Mouse (Mus musculus): ENCODE results near the gene Alox12. TPM values are rescaled to one million over a fixed set of nuclear protein-coding genes. Genes with fewer than 3 reads are reported as not detected.
A peak's percentile ranks its signal among the peaks of the same experiment; 100 is the strongest.

Gene Alox12
- polyA plus RNA-seq, 1 experiment from 2014 or later: 0.74 TPM

DNA sequence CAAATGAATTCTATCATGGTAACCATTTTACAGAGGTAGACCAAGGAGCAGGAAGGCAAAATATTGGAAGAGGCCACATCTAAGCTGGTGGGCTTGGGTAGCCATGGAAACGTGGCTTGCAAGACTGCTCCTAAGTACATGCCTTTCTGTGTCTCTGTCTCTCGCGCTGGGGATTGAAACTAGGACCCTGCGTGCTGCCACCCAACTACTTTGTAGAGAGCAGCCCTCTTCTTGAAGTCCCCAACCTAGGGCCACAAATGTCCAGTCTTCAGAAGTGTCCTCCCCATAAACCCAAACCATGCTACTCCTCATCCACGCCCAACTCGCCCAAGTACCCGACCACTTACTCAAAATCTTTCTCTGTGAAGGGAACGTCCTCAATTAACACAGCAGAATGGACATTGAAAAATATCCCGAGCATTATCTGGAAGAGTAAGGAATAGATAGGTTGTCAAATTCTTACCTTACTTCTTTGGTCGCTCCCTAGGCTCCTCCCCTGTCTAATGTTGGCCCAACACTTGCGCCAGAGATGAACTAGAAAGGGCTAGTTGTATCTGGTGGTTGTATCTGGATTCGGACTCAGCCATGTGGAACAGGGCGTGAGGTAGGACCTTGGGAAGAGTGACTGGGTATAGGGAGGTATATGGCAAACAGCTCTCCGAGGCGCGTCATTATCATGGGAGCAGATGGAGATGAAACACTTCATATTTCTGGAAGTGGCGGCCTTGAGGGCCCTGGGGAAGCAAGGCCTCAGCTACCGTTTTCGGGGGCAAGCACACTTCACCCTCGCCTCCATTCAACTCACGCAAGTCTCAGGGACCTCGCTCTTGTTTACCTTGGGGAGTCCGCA is 16.3 kb downstream of the Alox12 start:
- H3K4me1 ChIP-seq: peaks cover 32% of the 10 kb centered on the region
- no peaks in the 10 kb centered on the region for H3K9me3 ChIP-seq (replicated peaks)
- H3K9ac ChIP-seq: peak overlapping the region; percentile 91
- ATAC-seq: no peak
- peak overlapping the region; percentile 84 for H3K27ac ChIP-seq
- 14% methylated on average over 23 of the region's 23 CpGs for WGBS
- H3K36me3 ChIP-seq (ENCODE audit: poor library complexity, severe bottlenecking): peaks cover 20% of the 10 kb centered on the region
- peak overlapping the region; percentile 94 for H3K4me3 ChIP-seq
- H3K27me3 ChIP-seq: no peaks in the 10 kb centered on the region
- H3K4me2 ChIP-seq: peak overlapping the region; percentile 99

DNA sequence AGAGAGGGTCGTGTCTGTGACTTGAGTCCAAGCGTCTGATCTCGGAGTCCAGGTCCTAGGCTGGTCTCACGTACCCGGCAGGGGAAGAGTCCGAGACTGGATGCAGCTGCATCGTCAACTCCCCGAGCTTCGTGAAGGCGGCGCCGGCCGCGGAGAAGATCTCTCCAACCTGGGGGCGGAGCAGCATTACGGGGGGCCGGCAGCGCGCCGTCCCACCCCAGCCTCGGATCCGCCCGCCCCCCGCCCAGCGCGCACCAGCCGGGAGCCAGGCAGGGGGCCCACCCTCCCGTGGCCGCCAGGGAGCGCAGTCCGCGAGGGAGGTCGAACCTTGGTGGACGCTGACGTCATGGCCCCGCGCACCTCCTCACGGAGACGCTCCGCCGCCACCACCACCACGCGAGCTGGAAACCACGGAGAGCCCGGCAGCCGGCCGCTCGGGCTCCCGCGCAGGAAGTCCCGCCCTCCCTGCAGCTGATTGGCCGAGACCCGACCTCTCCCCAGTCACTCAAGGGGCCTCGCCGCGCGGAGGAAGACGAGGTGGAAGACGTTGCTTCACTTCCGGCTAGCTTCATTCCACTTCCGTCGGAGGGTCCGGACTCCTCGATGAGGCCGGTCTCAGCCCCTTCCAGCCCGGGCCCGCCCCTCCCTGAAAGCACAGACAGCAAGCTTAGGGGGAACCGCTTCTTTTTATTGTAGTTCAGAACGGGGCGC is 17.5 kb downstream of the Alox12 start, which contains the start of gene 0610010K14Rik:
0610010K14Rik (minus strand) TSS at position 458 of the 711 bp plus-strand sequence.
- peak within 1 kb of the TSS; percentile 94 for H3K4me3 ChIP-seq
- peaks cover 38% of the 10 kb centered on the region for H3K4me1 ChIP-seq
- H3K9ac ChIP-seq: peak within 1 kb of the TSS; percentile 91
- no peaks in the 10 kb centered on the region for H3K9me3 ChIP-seq (replicated peaks)
- under 1% methylated on average over 65 of the region's 70 CpGs for WGBS
- peaks cover 20% of the 10 kb centered on the region for H3K36me3 ChIP-seq (ENCODE audit: poor library complexity, severe bottlenecking)
- H3K27ac ChIP-seq: peak within 1 kb of the TSS; percentile 89
- H3K4me2 ChIP-seq: peak within 1 kb of the TSS; percentile 99
- ATAC-seq: peak; percentile 95
- no peaks in the 10 kb centered on the region for H3K27me3 ChIP-seq

DNA sequence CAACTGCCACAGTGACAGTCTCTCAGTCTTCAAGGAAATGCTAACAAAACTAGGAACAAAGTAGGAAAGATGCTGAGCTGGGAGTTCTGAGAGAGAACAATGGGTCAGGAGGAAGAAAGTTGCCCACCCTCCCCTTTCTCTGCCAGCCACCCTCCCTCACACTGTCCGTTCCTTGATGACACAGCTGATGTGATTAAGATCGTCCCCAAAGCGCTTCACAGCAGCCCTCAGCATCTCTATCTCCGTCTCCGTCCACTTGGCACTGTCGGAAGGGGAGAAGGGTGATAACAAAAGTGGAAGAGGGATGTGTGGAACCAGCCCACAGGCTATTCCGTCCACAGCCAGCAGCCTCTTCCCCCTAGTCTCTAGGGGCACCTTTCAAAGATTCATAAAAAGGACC is 18.4 kb downstream of the Alox12 start:
- Histone ChIP-seq H3K36me3 (ENCODE audit: poor library complexity, severe bottlenecking) (peaks cover 20% of the 10 kb centered on the region), H3K4me3 (peak overlapping the region; percentile 94), H3K9ac (peak overlapping the region; percentile 80), H3K4me1 (peaks cover 42% of the 10 kb centered on the region), H3K27me3 (no peaks in the 10 kb centered on the region), H3K9me3 (replicated peaks) (no peaks in the 10 kb centered on the region), H3K27ac (peak overlapping the region; percentile 89), H3K4me2 (peak overlapping the region; percentile 99)
- ATAC-seq: no peak
- WGBS: 35% methylated on average over 7 of the region's 7 CpGs

DNA sequence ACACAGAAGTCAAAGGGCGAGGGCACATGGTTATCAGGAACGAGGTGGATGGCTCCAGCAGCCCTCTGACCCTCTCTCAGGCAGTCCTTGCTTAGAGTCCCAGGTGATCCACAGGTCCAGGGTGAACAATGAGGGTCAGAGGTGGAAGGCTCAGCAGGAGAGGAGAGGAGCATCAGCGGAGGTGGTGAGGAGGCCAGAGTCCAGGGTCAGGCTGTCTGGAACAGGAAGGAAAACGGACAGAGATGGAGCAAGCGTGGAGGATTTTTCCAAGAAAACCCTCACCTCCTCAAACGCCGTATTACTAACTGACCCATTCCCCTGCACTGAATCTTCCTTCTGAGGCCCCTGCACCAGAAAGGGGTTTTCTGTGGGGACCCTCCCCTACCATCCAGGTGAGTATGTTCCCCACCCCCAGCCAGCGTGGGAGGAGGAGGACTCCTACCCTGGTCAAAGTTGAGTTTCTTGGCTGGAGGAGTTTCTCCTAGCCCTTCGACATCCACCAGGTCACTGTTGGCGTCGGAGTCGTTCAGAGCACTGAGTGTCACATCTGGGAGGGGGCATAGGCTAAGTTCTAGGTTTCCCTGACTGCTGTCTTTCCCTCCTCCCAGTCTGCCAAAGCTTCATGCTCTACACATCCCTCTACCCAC is 19.8 kb downstream of the Alox12 start:
- Histone ChIP-seq H3K4me2 (no peak overlapping the region), H3K9ac (no peak overlapping the region), H3K9me3 (replicated peaks) (no peaks in the 10 kb centered on the region), H3K27ac (no peak overlapping the region), H3K27me3 (peaks cover 7% of the 10 kb centered on the region; the same call in 1 of the 2 replicates), H3K36me3 (ENCODE audit: poor library complexity, severe bottlenecking) (peaks cover 20% of the 10 kb centered on the region), H3K4me1 (peaks cover 38% of the 10 kb centered on the region), H3K4me3 (no peak overlapping the region)
- 92% methylated on average over 12 of the region's 12 CpGs for WGBS
- no peak for ATAC-seq

DNA sequence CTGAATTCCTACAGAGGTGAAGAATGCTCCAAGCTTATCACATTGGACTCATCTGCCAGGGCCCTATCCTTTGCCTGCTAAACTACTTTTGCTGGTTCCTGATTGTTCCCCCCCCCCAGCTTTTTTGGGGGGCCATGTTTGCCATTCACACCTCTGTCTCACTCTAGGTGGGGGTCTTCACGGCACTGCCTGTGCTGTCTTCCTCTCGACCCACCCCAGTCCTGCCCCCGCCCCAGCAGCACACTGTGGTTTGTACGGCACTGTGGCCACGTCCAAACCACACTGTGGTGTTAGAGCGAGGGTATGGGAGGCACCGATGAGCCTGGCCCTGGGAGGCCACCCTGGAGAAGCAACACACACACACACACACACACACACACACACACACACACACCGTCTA is 20.7 kb downstream of the Alox12 start:
- Histone ChIP-seq H3K4me1 (peaks cover 42% of the 10 kb centered on the region), H3K9me3 (replicated peaks) (no peaks in the 10 kb centered on the region), H3K4me3 (no peak overlapping the region), H3K27me3 (peaks cover 16% of the 10 kb centered on the region), H3K4me2 (no peak overlapping the region), H3K36me3 (ENCODE audit: poor library complexity, severe bottlenecking) (peaks cover 20% of the 10 kb centered on the region), H3K9ac (no peak overlapping the region), H3K27ac (no peak overlapping the region)
- no peak for ATAC-seq
- 93% methylated on average over 8 of the region's 8 CpGs for WGBS

DNA sequence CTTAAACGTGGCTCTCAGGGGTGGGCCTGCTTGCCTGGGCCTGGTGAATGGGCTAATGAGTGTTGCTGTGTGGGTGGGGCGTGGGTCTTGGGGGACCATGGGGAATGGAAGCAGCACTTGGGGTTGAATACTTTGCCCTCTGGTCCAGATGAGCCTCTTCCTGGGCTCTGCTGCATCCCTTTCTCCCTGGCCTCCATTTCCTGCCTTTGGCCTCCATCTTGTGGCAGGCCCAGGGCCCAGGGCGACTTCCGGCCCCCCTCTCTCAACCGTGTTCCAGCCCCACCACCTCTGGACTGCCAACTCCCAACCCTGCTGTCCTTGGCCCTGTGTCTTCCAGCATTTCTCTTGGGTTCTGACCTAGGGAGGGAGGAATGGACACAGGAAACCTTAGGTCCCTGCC is 21.1 kb downstream of the Alox12 start:
- Histone ChIP-seq H3K4me3 (no peak overlapping the region), H3K9me3 (replicated peaks) (no peaks in the 10 kb centered on the region), H3K36me3 (ENCODE audit: poor library complexity, severe bottlenecking) (peaks cover 20% of the 10 kb centered on the region), H3K4me2 (no peak overlapping the region), H3K4me1 (peaks cover 44% of the 10 kb centered on the region), H3K27ac (no peak overlapping the region), H3K27me3 (peaks cover 20% of the 10 kb centered on the region), H3K9ac (no peak overlapping the region)
- ATAC-seq: no peak
- 50% methylated on average over 5 of the region's 5 CpGs for WGBS

DNA sequence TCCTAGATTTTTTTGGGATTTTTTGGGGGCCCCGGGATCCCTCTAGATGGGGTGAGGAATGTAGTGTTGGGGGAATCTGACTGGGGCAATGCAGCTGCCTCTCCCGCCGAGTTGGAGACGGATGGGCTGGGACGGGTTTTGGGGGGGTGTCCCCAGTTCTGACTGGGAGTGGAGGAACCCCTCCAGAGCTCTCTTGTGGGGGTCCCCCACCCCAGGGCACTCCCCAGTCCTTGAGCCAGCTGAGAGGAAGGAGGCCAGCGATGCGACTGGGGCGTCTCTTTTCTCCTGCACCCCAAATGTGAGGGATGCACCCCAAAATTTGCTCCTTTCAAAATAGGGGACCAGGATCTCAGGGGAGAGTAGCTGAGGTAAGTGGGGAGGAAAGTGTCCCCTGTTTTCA is 22.1 kb downstream of the Alox12 start:
- Histone ChIP-seq H3K27ac (no peak overlapping the region), H3K4me2 (peak overlapping the region; percentile 60), H3K27me3 (peaks cover 31% of the 10 kb centered on the region), H3K4me3 (peak overlapping the region; percentile 31; the same call in 1 of the 2 replicates), H3K36me3 (ENCODE audit: poor library complexity, severe bottlenecking) (peaks cover 20% of the 10 kb centered on the region), H3K9me3 (replicated peaks) (no peaks in the 10 kb centered on the region), H3K4me1 (peaks cover 44% of the 10 kb centered on the region), H3K9ac (peak overlapping the region; percentile 65)
- 33% methylated on average over 8 of the region's 8 CpGs for WGBS
- no peak for ATAC-seq

DNA sequence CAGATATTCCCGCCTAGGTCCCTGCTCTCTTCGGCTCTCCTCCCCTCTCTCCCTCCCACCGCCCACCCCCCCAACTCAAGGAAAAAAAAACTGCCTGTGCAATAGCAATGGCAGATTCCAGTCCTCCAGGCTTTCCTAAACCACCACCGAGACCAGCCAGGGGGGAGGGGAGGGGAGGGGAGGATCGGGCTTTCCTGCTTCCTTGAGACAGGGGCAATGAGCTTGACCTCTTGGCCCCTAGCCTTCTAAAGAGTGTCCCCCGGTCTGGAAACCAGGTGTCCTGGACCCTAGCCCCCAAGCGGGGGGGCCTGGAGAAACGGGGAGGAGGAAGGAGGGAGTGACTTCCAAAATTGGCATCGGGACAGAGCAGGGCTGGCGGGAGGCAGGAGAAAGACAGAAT is 22.6 kb downstream of the Alox12 start:
- H3K27ac ChIP-seq: no peak overlapping the region
- peaks cover 35% of the 10 kb centered on the region for H3K27me3 ChIP-seq
- H3K4me3 ChIP-seq: peak overlapping the region; percentile 31
- peak overlapping the region; percentile 60 for H3K4me2 ChIP-seq
- ATAC-seq: no peak
- peaks cover 20% of the 10 kb centered on the region for H3K36me3 ChIP-seq (ENCODE audit: poor library complexity, severe bottlenecking)
- H3K9me3 ChIP-seq (replicated peaks): no peaks in the 10 kb centered on the region
- 9% methylated on average over 10 of the region's 10 CpGs for WGBS
- peaks cover 48% of the 10 kb centered on the region for H3K4me1 ChIP-seq
- peak overlapping the region; percentile 65 for H3K9ac ChIP-seq

DNA sequence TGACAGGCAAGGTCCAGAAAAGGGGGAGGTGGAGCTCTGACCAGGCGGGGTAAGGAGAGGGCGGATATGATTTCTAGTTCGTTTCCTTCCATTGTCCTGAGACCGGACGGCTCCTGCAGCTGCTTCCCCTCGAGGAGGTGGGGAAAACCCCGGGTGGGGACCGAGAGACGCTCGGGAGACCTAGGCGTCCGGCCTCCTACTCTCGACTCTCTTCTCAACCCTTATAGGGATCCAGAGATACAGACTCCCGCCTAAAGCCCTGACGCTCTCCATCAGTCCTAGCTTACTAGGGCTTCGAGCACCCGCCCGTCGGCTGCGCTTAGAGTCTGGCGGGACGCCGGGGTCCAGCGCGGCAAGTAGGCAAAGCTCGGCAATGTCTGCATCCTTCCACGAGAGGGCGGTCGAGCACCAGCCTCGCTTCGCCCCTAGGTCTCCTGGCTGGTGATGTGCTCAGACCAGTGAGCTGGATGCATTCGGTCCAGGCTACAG is 24.9 kb downstream of the Alox12 start:
- H3K27me3 ChIP-seq: peaks cover 58% of the 10 kb centered on the region
- H3K4me3 ChIP-seq: peak overlapping the region; percentile 13
- no peak overlapping the region for H3K27ac ChIP-seq
- H3K4me2 ChIP-seq: peak overlapping the region; percentile 54
- ATAC-seq: peak; percentile 31; the same call in 1 of the 2 replicates
- H3K9ac ChIP-seq: no peak overlapping the region
- H3K36me3 ChIP-seq (ENCODE audit: poor library complexity, severe bottlenecking): peaks cover 12% of the 10 kb centered on the region
- WGBS: 2% methylated on average over 32 of the region's 32 CpGs
- no peaks in the 10 kb centered on the region for H3K9me3 ChIP-seq (replicated peaks)
- H3K4me1 ChIP-seq: peaks cover 52% of the 10 kb centered on the region

DNA sequence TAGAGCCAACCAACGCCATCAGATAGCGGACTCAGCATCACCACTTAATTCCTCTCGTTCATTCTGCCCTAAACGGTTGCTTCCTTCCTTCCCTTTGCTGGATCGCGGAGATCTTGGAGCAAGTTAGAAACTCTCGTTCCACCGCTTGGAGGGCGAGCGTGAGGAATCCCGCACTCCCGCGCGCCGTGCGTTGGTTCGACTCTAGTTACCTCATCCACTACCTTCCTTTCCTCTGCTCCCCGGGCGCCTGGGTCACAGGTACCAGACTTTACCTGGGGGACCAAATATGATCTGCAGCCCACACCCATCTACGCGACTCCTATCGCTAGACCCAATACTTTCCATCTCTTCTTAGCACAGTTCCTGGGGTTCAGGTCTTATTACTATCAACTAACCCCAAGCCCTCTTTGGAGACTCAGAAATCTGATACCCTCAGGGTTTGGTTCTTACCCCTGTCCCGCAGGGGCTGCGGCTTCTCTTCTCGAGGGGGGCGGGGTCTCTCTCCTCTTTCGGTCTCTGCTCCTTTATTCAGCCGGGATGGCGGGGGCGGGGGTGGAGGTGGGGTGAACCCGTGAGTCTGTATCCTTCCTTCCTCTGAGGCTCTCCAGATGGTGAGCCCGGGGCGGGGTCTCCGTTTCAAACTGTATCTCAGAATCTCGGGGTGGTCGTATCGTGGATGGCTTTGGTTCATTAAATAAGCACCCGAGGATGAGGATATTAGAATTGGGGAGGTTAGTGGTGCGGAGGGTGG is 25.7 kb downstream of the Alox12 start, which contains the start of gene Bcl6b:
Bcl6b (minus strand) TSS at position 539 of the 751 bp plus-strand sequence.
- WGBS: 2% methylated on average over 39 of the region's 39 CpGs
- H3K4me3 ChIP-seq: peak within 1 kb of the TSS; percentile 30
- ATAC-seq: no peak
- peak within 1 kb of the TSS; percentile 54 for H3K4me2 ChIP-seq
- peaks cover 66% of the 10 kb centered on the region for H3K27me3 ChIP-seq
- H3K9me3 ChIP-seq (replicated peaks): no peaks in the 10 kb centered on the region
- H3K4me1 ChIP-seq: peaks cover 52% of the 10 kb centered on the region
- H3K36me3 ChIP-seq (ENCODE audit: poor library complexity, severe bottlenecking): peaks cover 4% of the 10 kb centered on the region
- H3K27ac ChIP-seq: no peak within 1 kb of the TSS
- peak within 1 kb of the TSS; percentile 48 for H3K9ac ChIP-seq

DNA sequence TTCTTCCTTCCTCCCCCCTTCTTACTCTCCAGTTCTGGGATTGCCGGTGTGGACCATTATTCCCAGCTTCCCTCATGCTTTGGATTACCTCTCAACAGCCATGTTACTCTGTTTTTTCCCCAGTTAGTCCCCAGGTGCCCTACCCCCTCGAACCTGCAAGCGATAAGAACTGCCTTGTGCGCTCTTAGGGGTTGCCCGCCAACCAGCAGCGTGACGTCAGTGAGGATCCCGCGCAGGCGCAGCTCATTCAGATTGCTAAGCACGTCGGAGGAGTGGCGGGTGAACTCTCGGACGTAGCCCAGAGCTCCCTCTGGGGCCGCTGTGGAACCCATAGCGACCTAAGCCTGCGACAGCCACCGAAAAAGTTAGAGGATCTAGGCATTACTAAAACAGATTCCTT is 26.3 kb downstream of the Alox12 start:
- H3K9me3 ChIP-seq (replicated peaks): no peaks in the 10 kb centered on the region
- peaks cover 52% of the 10 kb centered on the region for H3K4me1 ChIP-seq
- H3K4me3 ChIP-seq: peak overlapping the region; percentile 30
- peak overlapping the region; percentile 54 for H3K4me2 ChIP-seq
- under 1% methylated on average over 19 of the region's 19 CpGs for WGBS
- no peak overlapping the region for H3K27ac ChIP-seq
- peaks cover 72% of the 10 kb centered on the region for H3K27me3 ChIP-seq
- H3K36me3 ChIP-seq (ENCODE audit: poor library complexity, severe bottlenecking): no peaks in the 10 kb centered on the region
- peak; percentile 63; the same call in 1 of the 2 replicates for ATAC-seq
- H3K9ac ChIP-seq: peak overlapping the region; percentile 48
